Mouse (Mus musculus) adrenal gland (tissue): ENCODE results near the gene Spin2e.
"Not testable (repeated sequence)": the region's sequence is repeated elsewhere in the genome, so short reads cannot be mapped to it uniquely, and the experiment has no call there.

Source experiments
- intact Hi-C: fragments of 180-260 bp; cut with DNase I; formaldehyde crosslinking; loops from one replicate; pipeline ENCODE4 v1.15.1; 2025
- long read RNA-seq, 2 experiments: library from polyadenylated mRNA; unstranded; transcript quantifications; one replicate each; pipeline ENCODE4 v2.0.0; 2020; ENCODE audit warnings: borderline replicate concordance in 1 of 2; ENCODE audit not compliant: insufficient replicate concordance in 1 of 2

Spin2e gene
- long read RNA-seq, experiment 1: 0 reads
- long read RNA-seq, experiment 2: 0 reads

DNA sequence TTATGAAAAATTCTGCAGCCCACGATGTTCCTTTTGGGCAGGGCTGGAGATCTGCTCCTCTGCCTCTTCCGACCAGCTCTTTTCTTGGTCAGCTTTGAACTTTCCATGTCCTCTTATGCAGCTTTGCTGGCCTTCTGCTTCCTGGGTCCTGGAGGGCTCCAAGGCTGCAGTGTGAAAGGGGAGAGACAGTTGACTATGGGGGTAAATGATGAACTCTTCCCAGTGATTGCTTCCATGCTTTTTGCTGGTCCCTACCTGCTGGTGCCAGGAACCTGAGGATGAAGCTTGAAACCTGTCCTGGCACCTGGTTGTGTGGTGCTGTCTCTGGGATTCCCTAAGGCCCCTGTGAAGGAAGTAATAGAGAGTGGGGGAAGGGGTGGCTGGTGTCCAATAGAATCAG is at the start of gene Spin2e:
Spin2e (minus strand) TSS at position 101 of the 400 bp plus-strand sequence.
- intact Hi-C loops: not testable (repeated sequence)

- intact Hi-C loops: not testable (repeated sequence)
These were observed 44.5 kb downstream of the Spin2e start, which contains the start of gene Gm21883 for GRCm38 (mm10) chrX:31574183-31574582. Gene Gm21883 (minus strand): TSS chrX:31574283.
